Mouse (Mus musculus) gastrocnemius, adult 2 months (tissue): ENCODE data around the gene Mpdu1. TPM values are rescaled to one million over a fixed set of nuclear protein-coding genes. Genes with fewer than 3 reads are reported as not detected.

Source experiments
- DNase-seq: peaks from one replicate; pipeline ENCODE4 v3.0.0; 2022
- H3K27ac ChIP-seq: fragments of 200-600 bp; 2 replicates; pipeline ENCODE4 v1.8.1; 2022; ENCODE audit warnings: mild to moderate bottlenecking
- H3K4me3 ChIP-seq: fragments of 200-600 bp; 2 replicates; pipeline ENCODE4 v1.8.1; 2022; ENCODE audit warnings: mild to moderate bottlenecking, moderate library complexity
- CTCF ChIP-seq: fragments of 200-600 bp; IDR thresholded peaks from 2 replicates; pipeline ENCODE4 v1.8.1; 2022; ENCODE audit warnings: antibody characterized with exemption, mild to moderate bottlenecking, moderate library complexity
- intact Hi-C: fragments of 180-260 bp; cut with DNase I; formaldehyde crosslinking; loops from one replicate; pipeline ENCODE4 v1.15.1; 2025
- total RNA-seq, 2 experiments: library from RNA; stranded (reverse); gene quantifications; 2 replicates each; pipeline ENCODE4 v1.2.3; 2021

The Mpdu1 gene
- total RNA-seq, 2 experiments from 2014 or later, result 8.6 to 9.7 TPM

DNA sequence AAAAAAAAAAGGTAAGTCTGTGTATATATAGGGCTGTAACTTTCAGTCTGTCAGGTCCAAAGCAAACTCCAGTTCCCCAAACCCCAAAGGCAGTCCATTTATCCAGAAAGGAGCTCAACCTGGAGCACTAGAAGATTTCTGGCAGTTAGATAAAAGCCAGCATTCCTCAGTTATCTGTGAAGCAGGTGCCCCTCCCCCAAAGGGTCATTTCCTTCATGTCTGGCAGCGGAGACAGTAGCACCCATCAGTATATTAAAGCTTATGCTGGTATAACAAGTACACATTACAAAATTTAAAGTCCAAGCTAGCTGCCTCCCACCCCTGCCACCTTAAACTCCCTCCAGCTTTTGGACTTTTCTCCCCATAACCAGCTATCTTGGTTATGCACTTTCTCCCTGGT, 37.2 kb upstream of the Mpdu1 start:
- DNase-seq, result no peak

DNA sequence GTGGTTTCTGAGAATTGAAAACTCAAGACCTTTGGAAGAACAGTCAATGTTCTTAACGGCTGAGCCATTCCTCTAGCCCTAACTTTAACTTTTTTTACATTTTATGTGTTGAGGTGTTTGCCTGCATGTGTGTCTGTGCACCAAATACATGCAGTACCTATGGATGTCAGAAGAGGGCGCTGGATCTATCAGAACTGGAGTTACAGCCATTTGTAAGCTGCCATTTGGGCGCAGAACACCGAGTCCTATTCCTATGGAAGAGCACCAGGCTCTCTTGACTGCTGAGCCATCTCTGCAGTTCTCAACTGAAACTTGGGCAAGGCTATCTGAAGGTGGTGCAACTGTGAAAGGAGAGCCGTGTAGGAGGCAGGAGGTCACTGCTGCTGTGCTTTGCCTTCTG, 36.1 kb upstream of the Mpdu1 start:
- DNase-seq, result no peak
- TF ChIP-seq CTCF, result peak; percentile 22; the same call in 1 of the 2 replicates
- H3K27ac ChIP-seq, result no peak overlapping the region
- H3K4me3 ChIP-seq, result no peak overlapping the region
- intact Hi-C loops, result no loop called here

More for the DNA sequence above, 37.2 kb upstream of the Mpdu1 start:
- Histone ChIP-seq H3K27ac (no peak overlapping the region), H3K4me3 (no peak overlapping the region)
- no peak for TF ChIP-seq CTCF
- intact Hi-C loops, result no loop called here

DNA sequence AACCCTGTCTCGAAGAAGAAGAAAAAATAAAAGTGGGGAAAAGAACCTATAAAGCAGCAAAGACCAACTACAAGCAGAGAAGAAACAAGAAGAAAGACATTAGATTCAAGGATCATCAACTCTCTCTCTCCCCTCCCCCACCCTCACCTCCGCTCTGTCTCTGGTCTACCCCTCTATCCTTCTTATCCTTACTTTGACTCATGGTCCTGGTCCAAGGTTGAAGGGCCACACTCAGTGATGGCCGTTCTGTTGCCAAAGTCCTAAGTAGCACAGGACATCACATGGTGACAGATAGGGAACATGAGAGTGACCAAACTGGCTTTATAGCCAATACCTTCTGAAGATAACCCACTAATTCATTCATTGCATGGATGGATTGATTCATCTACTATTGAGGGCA, 35.0 kb upstream of the Mpdu1 start:
- intact Hi-C loops, result no loop called here

DNA sequence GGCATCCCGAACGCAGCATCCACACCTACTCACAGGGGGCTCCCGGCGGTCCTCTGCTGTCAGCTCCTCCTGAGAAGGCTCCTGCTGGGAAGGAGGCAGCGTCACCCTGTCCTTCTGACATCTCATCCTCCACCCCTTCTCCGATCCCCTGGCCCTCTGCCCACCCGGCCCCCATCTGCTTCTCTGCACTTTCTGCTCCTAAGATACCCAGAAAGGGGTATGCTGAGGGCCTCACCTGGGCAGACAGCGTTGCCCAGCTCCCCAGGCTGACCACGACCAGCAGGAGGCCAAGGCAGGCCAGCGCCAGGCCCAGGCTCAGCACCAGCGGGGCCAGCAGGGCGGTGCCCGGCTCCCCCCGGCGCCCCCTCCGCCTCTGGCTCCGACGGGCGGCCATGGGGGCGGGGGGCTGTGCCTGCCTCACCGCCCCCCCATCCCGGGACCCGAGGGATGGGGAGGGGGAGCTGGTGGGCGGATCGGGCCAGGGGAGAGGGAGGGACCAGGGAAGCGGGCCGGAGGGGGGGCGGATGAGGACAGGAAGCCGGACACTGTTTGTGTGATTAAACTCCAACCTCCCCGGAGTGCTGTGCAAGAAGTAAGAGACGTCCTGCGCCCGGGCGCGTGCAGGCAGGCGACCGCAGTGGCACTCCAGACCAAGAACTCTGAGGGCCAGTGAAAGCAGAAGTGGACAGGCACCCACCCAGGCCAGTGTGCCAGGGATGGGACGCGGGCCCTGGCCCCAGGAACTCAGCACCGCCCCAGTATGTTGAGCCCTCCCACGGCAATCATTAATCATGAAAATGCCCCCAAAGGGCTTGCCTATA, 33.1 kb upstream of the Mpdu1 start, which contains the start of the genes Tnfsf12 and Tnfsfm13:
Gene Tnfsf12 (minus strand): TSS at position 489 of the 821 bp plus-strand sequence.
Gene Tnfsfm13 (minus strand): TSS at position 738 of the 821 bp plus-strand sequence.
- Histone ChIP-seq H3K4me3 (peak within 1 kb of the TSS; percentile 86), H3K27ac (peak within 1 kb of the TSS; percentile 94)
- TF ChIP-seq CTCF, result peak; percentile 42
- DNase-seq, result peak; percentile 88
- intact Hi-C loops, result no loop called here

More for the DNA sequence above, 35.0 kb upstream of the Mpdu1 start:
- Histone ChIP-seq H3K27ac (no peak overlapping the region), H3K4me3 (no peak overlapping the region)
- no peak for DNase-seq
- no peak for TF ChIP-seq CTCF

DNA sequence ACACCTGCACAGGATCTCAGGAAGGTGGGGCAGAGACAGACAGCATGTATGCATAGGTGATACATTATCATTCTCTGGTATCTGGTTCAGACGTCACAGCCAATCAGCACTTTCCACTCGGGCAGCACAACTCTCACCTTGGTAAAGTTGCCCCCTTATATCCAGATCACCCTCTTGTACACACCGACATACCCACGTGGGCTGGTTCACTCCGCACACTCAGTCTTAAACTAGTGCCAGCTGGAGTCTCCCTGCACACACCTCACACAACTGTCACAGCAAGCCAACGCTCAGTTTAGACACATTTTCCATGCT, 32.6 kb upstream of the Mpdu1 start:
- no peak for DNase-seq
- Histone ChIP-seq H3K4me3 (peak overlapping the region; percentile 86), H3K27ac (peak overlapping the region; percentile 94)
- TF ChIP-seq CTCF, result no peak
- intact Hi-C loops, result no loop called here

DNA sequence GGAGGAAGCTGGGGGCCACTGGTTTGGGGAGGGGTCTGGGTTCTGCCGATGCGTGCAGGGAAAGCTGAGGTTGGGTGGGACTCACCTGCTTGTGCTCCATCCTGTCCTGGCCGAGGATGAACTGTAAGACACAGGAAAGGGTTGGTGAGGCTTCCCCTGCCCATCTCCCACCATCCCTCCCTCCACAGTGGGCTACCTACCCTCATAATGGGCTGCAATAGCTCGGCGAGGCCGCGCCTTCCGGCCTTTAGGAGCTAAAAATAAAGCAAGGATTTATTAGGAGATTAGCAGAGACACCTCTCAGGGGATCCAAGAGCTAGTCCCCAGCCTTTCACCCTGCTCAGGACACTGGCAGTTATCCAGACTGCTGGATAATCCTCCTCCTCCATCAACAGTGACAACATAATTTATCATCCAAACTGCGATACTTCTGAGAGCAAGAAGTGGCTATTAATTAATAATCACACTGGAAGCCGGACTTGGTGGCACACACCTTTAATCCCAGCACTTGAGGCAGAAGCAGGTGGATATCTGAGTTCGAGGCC, 31.1 kb upstream of the Mpdu1 start:
- no peak for TF ChIP-seq CTCF
- peak; percentile 40 for DNase-seq
- H3K4me3 ChIP-seq, result peak overlapping the region; percentile 86
- intact Hi-C loops, result no loop called here
- H3K27ac ChIP-seq, result peak overlapping the region; percentile 94

DNA sequence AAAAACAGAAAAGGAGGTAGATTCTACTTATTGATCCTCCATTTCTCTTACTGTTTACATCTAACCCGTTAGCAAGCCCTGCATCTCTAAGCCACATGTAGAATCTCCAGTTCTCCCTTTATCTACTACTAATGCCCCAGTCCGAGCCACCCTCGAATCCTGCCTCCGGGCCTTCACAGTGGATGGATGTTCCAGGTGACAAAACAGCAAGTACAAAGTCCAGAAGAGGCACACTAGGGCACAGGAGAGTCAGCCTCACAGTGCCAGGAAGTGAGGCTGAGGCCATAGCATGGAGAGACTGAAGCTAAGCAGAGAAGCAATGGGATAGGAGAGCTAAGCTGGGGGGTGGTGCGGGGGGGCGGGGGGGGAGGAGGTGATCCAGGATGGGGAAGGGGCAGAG, 30.4 kb upstream of the Mpdu1 start:
- Histone ChIP-seq H3K27ac (peak overlapping the region; percentile 94; the same call in 1 of the 2 replicates), H3K4me3 (peak overlapping the region; percentile 15)
- DNase-seq, result no peak
- intact Hi-C loops, result no loop called here
- no peak for TF ChIP-seq CTCF

DNA sequence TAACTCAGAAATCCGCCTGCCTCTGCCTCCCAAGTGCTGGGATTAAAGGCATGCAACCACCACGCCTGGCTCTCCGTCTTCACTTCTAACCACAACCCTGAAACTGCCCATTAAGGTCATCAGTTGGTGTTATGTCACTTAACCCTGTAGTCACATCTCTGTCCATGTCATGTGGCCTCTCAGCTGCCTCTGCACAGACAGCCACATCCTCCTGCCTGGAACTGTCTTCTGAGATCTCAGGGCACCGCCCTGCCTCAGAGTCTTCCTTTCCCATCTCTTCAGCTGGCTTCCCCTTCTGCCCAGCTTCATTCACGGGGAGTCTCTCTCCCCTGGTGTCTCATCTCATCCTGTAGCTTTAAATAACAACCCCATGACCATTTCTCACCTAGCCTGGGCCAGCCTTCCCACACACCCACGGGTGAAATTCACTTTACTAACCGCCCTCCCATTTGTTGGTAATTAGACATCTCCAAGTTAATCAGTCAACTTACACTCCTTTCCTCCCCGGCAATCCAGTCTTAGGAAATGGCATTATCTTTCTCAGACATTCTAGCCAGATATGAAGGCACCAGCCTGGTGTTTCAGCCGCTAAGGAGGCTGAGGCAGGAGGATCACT, 29.9 kb upstream of the Mpdu1 start:
- no peak for DNase-seq
- Histone ChIP-seq H3K27ac (peak overlapping the region; percentile 94; the same call in 1 of the 2 replicates), H3K4me3 (peak overlapping the region; percentile 15)
- no peak for TF ChIP-seq CTCF
- intact Hi-C loops, result no loop called here

DNA sequence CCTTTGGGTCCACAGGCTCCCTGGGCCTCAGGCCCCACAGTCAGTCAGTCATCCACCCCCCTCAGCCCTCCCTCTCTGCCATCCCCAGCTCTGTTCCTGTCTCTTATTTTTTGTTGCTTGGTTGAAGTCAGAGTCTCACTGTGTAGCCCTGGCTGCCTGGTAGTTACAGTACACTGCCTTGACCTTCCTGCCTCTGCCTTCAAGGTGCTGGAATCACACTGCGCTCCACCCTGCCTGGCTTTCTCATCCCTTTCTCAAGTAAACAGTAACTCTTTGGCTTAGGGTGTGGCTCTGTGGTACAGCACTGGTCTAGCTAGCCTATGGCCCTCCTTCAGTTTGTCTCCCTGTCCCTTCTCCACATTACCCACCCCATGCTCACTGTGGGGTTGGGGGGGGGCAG, 27.4 kb upstream of the Mpdu1 start:
- DNase-seq, result no peak
- peak overlapping the region; percentile 51 for H3K27ac ChIP-seq
- H3K4me3 ChIP-seq, result no peak overlapping the region
- no peak for TF ChIP-seq CTCF
- intact Hi-C loops, result no loop called here

DNA sequence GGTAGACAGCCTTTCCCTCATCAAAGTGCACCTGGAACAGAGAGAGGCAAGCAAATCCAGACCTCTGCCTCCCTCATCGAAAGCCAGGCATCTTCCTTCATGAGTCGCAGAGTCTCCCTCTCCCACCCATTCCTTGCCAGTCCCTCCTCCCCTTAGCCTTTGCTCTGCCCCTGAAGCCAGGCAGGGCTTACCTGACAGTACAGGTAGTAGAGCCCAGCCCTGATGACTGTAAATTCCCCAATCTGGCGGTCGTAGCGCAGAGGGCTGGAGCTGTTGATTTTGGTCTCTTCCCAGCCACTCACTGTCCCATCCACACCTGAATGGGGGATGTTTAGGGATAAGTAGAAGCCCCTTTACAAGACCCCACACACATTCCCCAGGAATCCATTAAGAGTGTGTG, 24.6 kb upstream of the Mpdu1 start:
- TF ChIP-seq CTCF, result no peak
- H3K4me3 ChIP-seq, result peak overlapping the region; percentile 72
- DNase-seq, result no peak
- H3K27ac ChIP-seq, result peak overlapping the region; percentile 99
- intact Hi-C loops, result no loop called here

DNA sequence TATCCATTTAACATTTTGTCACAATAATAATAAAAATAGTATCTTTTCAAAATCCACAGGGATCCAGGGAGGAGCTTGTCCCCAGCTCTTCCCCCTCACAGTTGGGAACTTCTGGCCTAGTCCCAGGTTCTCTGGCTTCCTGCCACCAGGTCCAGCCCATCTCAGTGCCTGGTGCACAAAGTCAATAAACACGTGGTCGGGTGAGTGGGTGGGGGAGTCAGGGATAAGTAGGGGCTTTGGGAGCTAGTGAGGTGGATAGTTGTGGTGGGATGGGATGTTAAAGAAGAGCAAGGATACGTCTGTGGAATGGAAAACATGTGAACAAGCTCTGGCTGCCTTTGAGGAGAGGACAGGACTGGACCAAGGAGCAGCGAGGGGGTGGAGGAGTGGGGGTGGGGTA, 23.9 kb upstream of the Mpdu1 start:
- peak; percentile 90 for DNase-seq
- H3K27ac ChIP-seq, result peak overlapping the region; percentile 99
- intact Hi-C loops, result no loop called here
- TF ChIP-seq CTCF, result no peak
- peak overlapping the region; percentile 72 for H3K4me3 ChIP-seq

DNA sequence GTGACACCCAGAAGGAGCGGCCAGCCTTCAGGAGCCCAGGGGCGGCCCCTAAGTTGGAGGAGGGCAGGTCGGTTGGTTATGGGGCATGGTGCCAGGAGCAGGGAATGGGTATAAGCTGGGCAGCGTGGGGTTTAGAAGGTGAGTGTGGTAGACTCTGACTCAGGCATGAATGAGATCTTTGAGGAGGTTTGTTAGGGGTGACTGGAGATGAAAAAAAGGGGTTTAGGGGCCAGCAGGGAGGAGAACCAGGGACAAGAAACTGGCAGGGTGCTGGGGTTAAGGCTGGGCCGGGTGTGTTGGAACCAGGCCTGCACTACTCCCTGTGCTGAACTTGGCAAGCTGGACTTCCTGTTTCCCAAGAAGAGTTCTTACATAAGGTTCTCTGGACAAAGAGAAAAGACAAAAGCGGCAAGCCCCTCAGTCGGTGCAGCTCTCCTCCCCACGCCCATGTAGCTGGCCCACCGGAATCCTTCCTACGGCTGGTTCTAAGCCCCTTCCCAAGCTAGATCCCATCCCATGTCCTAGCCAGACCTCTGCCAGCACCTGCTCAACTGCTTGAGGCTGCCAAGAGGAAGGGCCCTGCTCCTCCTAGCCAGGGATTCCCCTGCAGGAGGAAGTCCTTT, 23.2 kb upstream of the Mpdu1 start, which contains the start of gene Tnfsf13:
Gene Tnfsf13 (minus strand): TSS at position 259 of the 623 bp plus-strand sequence.
- intact Hi-C loops, result loop anchor here (2.0 kb wide), 1 partner anchor 21 kb away; no protein-coding TSS in a partner anchor
- TF ChIP-seq CTCF, result no peak
- peak within 1 kb of the TSS; percentile 99 for H3K27ac ChIP-seq
- peak within 1 kb of the TSS; percentile 72 for H3K4me3 ChIP-seq
- peak; percentile 86 for DNase-seq
